Mouse (Mus musculus): ENCODE results near the gene Vps37c.

- TF ChIP-seq CTCF (conservative IDR thresholded peaks at IDR 0.05; ENCODE audit: low read length) (no peak), NANOG (IDR thresholded peaks at IDR 0.05; ENCODE audit: borderline replicate concordance, low read length) (no peak), POU5F1 (IDR thresholded peaks at IDR 0.05; ENCODE audit: borderline replicate concordance, low read length) (no peak)
Measured at GRCm38 (mm10) chr19:10714168-10714567, 25.6 kb downstream of the Vps37c start.
